Mouse (Mus musculus): ENCODE data around the gene Rpf1. TPM values are rescaled to one million over a fixed set of nuclear protein-coding genes. Genes with fewer than 3 reads are reported as not detected.

Gene Rpf1
- polyA plus RNA-seq, 1 experiment from 2014 or later, result 52.2 TPM

DNA sequence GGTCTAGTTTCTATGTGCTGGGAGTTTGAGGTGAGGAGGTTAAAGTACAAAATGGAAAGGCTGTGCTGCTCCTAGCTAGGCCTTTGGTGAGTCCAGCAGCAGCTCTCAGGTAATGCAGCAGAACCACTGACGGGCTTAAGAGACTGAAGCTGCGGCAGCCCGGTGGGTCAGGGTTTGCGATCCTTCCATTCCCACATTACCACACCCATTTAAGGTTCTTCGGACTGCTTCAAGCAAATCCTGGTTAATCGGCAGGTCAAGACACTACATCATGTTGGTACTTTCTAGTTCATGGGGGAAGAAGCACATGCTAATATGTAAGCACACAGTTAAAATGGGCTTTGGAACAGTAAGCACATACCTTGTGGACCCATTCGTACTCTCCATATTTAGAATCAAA is 14.5 kb downstream of the Rpf1 start:
- Histone ChIP-seq H3K27me3 (ENCODE audit: control insufficient read depth, insufficient read depth, low read depth, low read length) (no peaks in the 10 kb centered on the region), H3K27ac (ENCODE audit: low read length) (no peak overlapping the region), H3K9ac (ENCODE audit: low read length) (no peak overlapping the region), H3K4me2 (ENCODE audit: low read depth, low read length) (no peak overlapping the region), H3K4me1 (replicated peaks; ENCODE audit: control insufficient read depth, insufficient read depth, low read length) (peaks cover 12% of the 10 kb centered on the region), H3K9me3 (ENCODE audit: control insufficient read depth, low read length) (no peaks in the 10 kb centered on the region), H3K36me3 (ENCODE audit: control insufficient read depth, insufficient read depth, low read length) (peaks cover 40% of the 10 kb centered on the region), H3K4me3 (ENCODE audit: low read length) (no peak overlapping the region)
- no peak for ATAC-seq (ENCODE audit: low read depth)
- 95% methylated on average over 7 of the region's 7 CpGs for whole genome bisulfite sequencing

- peak overlapping the region; percentile 97 for H3K4me3 ChIP-seq (ENCODE audit: low read length)
- peaks cover 11% of the 10 kb centered on the region for H3K36me3 ChIP-seq (ENCODE audit: control insufficient read depth, insufficient read depth, low read length)
- no peaks in the 10 kb centered on the region for H3K9me3 ChIP-seq (ENCODE audit: control insufficient read depth, low read length)
- peak overlapping the region; percentile 97 for H3K9ac ChIP-seq (ENCODE audit: low read length)
- H3K27me3 ChIP-seq (ENCODE audit: control insufficient read depth, insufficient read depth, low read depth, low read length), result no peaks in the 10 kb centered on the region
- H3K27ac ChIP-seq (ENCODE audit: low read length), result peak overlapping the region; percentile 98
- H3K4me2 ChIP-seq (ENCODE audit: low read depth, low read length), result peak overlapping the region; percentile 87
- ATAC-seq (ENCODE audit: low read depth), result no peak
- WGBS, result 32% methylated on average over 5 of the region's 5 CpGs
- peaks cover 24% of the 10 kb centered on the region for H3K4me1 ChIP-seq (replicated peaks; ENCODE audit: control insufficient read depth, insufficient read depth, low read length)
Measured at GRCm38 (mm10) chr3:146501601-146502123, 19.6 kb downstream of the Rpf1 start.

DNA sequence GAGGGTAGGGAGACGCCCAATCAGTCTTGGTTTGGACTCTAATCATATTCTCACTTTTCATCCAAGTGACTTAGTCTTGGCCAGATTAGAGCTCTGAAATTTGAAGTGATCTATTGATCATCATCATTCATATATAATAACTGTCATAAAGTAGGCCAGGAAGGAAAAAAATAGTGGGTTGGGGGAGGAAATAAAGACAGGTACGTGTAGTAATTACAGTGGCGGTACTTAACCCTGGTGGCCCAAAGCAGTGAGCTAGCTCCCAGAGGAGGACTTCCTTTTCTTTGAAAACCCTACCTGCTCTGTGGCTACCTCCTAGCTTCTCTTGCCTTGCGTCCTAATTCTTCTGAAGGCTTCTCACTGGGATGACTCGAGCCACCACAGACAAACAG is 20.4 kb downstream of the Rpf1 start:
- no peak for ATAC-seq (ENCODE audit: low read depth)

DNA sequence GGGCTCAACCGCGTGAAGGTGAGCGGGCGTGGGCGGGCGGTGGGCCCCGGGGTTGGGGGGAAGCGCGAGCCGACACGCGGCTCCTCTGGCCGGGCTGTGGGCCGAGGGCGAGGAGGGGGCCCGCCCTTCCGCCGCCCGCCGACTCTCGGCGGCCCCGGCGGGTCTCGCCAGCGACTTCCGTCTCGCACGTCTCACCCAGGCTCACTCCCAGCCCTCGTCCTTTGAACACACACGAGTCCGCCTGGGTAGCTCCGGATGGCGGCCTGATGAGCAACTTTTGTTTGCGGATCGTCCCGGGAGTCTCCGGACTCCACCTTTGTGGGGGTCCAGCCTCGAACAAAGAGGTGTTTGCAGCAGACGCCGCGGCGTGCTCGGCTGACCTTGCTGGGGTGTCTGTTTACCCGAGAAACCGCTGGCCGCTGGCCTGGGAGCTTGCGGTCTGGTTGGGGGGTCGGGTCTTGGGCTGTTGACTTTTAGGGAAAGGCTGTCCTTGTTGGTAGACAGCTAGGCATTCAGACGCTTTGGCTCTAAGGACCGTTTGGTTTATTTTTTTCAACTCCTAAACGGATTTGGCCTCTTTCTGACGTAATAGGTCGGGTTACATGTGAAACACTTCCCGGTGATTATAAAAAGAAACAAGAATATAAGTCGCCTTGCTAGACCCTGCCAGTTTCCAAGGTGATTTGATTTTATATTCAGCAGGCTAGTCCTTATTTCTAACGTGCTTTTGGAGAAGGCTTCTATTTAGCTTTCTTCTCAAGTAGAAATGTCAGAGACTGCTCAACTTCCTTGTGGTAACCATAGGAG is 21.0 kb downstream of the Rpf1 start:
- Histone ChIP-seq H3K27ac (ENCODE audit: low read length) (peak overlapping the region; percentile 98), H3K4me1 (replicated peaks; ENCODE audit: control insufficient read depth, insufficient read depth, low read length) (peaks cover 24% of the 10 kb centered on the region), H3K9me3 (ENCODE audit: control insufficient read depth, low read length) (no peaks in the 10 kb centered on the region), H3K27me3 (ENCODE audit: control insufficient read depth, insufficient read depth, low read depth, low read length) (no peaks in the 10 kb centered on the region), H3K4me3 (ENCODE audit: low read length) (peak overlapping the region; percentile 97), H3K4me2 (ENCODE audit: low read depth, low read length) (peak overlapping the region; percentile 87), H3K36me3 (ENCODE audit: control insufficient read depth, insufficient read depth, low read length) (peaks cover 6% of the 10 kb centered on the region), H3K9ac (ENCODE audit: low read length) (peak overlapping the region; percentile 97)
- peak; percentile 75 for ATAC-seq (ENCODE audit: low read depth)
- under 1% methylated on average over 45 of the region's 57 CpGs for WGBS

More for the DNA sequence above, 20.4 kb downstream of the Rpf1 start:
- Histone ChIP-seq H3K36me3 (ENCODE audit: control insufficient read depth, insufficient read depth, low read length) (peaks cover 10% of the 10 kb centered on the region), H3K27me3 (ENCODE audit: control insufficient read depth, insufficient read depth, low read depth, low read length) (no peaks in the 10 kb centered on the region), H3K4me2 (ENCODE audit: low read depth, low read length) (peak overlapping the region; percentile 87), H3K9me3 (ENCODE audit: control insufficient read depth, low read length) (no peaks in the 10 kb centered on the region), H3K9ac (ENCODE audit: low read length) (peak overlapping the region; percentile 97), H3K4me3 (ENCODE audit: low read length) (peak overlapping the region; percentile 97), H3K4me1 (replicated peaks; ENCODE audit: control insufficient read depth, insufficient read depth, low read length) (peaks cover 24% of the 10 kb centered on the region), H3K27ac (ENCODE audit: low read length) (peak overlapping the region; percentile 98)
- WGBS, result 2% methylated on average over 5 of the region's 5 CpGs

GRCm38 (mm10) chr3:146499431-146500002 is 21.7 kb downstream of the Rpf1 start, which contains the start of the genes Spata1 and Gng5:
Spata1 (minus strand) TSS chr3:146499753.
Gng5 (plus strand) TSS chr3:146499807.
- peak; percentile 96 for ATAC-seq (ENCODE audit: low read depth)
- peak within 1 kb of the TSS; percentile 87 for H3K4me2 ChIP-seq (ENCODE audit: low read depth, low read length)

DNA sequence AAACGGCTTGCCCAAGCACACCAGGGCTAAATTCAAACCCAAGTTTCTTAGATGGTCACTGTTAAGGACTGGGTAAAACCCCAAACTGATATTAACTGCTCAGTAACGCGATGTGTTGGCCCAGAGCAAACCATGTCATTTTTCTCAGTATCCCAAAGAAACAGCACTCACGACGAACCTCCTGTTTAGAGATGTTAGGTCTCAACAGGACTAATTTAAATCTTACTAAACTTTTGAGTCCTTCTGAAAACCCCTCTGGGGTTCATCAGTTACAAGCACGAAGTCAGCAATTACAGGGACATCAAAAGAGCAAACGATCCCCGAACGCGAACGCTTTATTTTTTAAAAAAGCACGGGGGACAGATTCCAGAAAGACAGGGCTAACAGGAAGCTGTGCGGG is 22.2 kb downstream of the Rpf1 start:
- Histone ChIP-seq H3K9ac (ENCODE audit: low read length) (peak overlapping the region; percentile 91), H3K27me3 (ENCODE audit: control insufficient read depth, insufficient read depth, low read depth, low read length) (no peaks in the 10 kb centered on the region), H3K9me3 (ENCODE audit: control insufficient read depth, low read length) (no peaks in the 10 kb centered on the region), H3K4me1 (replicated peaks; ENCODE audit: control insufficient read depth, insufficient read depth, low read length) (peaks cover 24% of the 10 kb centered on the region), H3K4me2 (ENCODE audit: low read depth, low read length) (peak overlapping the region; percentile 65), H3K36me3 (ENCODE audit: control insufficient read depth, insufficient read depth, low read length) (peaks cover 6% of the 10 kb centered on the region), H3K27ac (ENCODE audit: low read length) (peak overlapping the region; percentile 98), H3K4me3 (ENCODE audit: low read length) (peak overlapping the region; percentile 97)
- WGBS, result under 1% methylated on average over 13 of the region's 13 CpGs
- no peak for ATAC-seq (ENCODE audit: low read depth)

More at GRCm38 (mm10) chr3:146499431-146500002, 21.7 kb downstream of the Rpf1 start, which contains the start of the genes Spata1 and Gng5:
- Histone ChIP-seq H3K27me3 (ENCODE audit: control insufficient read depth, insufficient read depth, low read depth, low read length) (no peaks in the 10 kb centered on the region), H3K9ac (ENCODE audit: low read length) (peak within 1 kb of the TSS; percentile 97), H3K4me1 (replicated peaks; ENCODE audit: control insufficient read depth, insufficient read depth, low read length) (peaks cover 24% of the 10 kb centered on the region), H3K27ac (ENCODE audit: low read length) (peak within 1 kb of the TSS; percentile 98), H3K4me3 (ENCODE audit: low read length) (peak within 1 kb of the TSS; percentile 97), H3K9me3 (ENCODE audit: control insufficient read depth, low read length) (no peaks in the 10 kb centered on the region), H3K36me3 (ENCODE audit: control insufficient read depth, insufficient read depth, low read length) (peaks cover 6% of the 10 kb centered on the region)
- WGBS, result 0% methylated on average over 19 of the region's 88 CpGs

- no peaks in the 10 kb centered on the region for H3K36me3 ChIP-seq (ENCODE audit: control insufficient read depth, insufficient read depth, low read length)
- 84% methylated on average over 8 of the region's 8 CpGs for WGBS
- no peak for ATAC-seq (ENCODE audit: low read depth)
Measured at GRCm38 (mm10) chr3:146494941-146495340, 26.3 kb downstream of the Rpf1 start.

DNA sequence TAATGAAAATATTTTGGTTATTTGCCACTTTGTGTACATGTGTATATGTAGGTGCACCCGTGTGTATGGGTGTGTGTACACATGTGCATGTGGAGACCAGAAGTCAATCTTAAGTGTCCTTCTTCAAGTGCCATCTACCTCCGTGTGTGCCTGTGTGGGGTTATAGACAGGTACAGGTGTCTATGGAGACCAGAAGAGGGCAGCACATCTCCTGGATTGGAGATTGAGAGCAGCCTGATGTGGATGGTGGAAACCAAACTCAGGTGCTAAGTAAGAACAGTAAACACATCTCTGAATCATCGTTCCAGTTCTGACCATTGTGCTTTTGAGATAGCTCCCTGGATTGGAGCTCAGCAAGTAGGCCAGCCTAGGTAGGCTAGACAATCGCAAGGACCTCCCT is 34.8 kb downstream of the Rpf1 start:
- ATAC-seq (ENCODE audit: low read depth), result no peak
- Histone ChIP-seq H3K36me3 (ENCODE audit: control insufficient read depth, insufficient read depth, low read length) (no peaks in the 10 kb centered on the region), H3K9me3 (ENCODE audit: control insufficient read depth, low read length) (no peaks in the 10 kb centered on the region), H3K27me3 (ENCODE audit: control insufficient read depth, insufficient read depth, low read depth, low read length) (no peaks in the 10 kb centered on the region), H3K4me1 (replicated peaks; ENCODE audit: control insufficient read depth, insufficient read depth, low read length) (no peaks in the 10 kb centered on the region), H3K9ac (ENCODE audit: low read length) (no peak overlapping the region), H3K4me2 (ENCODE audit: low read depth, low read length) (no peak overlapping the region), H3K4me3 (ENCODE audit: low read length) (no peak overlapping the region), H3K27ac (ENCODE audit: low read length) (no peak overlapping the region)
- WGBS, result 82% methylated on average over 4 of the region's 4 CpGs

More at GRCm38 (mm10) chr3:146494941-146495340, 26.3 kb downstream of the Rpf1 start:
- H3K27me3 ChIP-seq (ENCODE audit: control insufficient read depth, insufficient read depth, low read depth, low read length), result no peaks in the 10 kb centered on the region
- H3K9ac ChIP-seq (ENCODE audit: low read length), result no peak overlapping the region
- peaks cover 3% of the 10 kb centered on the region; the same call in 1 of the 2 replicates for H3K4me1 ChIP-seq (replicated peaks; ENCODE audit: control insufficient read depth, insufficient read depth, low read length)
- no peaks in the 10 kb centered on the region for H3K9me3 ChIP-seq (ENCODE audit: control insufficient read depth, low read length)
- H3K4me3 ChIP-seq (ENCODE audit: low read length), result no peak overlapping the region
- H3K4me2 ChIP-seq (ENCODE audit: low read depth, low read length), result no peak overlapping the region
- H3K27ac ChIP-seq (ENCODE audit: low read length), result no peak overlapping the region

DNA sequence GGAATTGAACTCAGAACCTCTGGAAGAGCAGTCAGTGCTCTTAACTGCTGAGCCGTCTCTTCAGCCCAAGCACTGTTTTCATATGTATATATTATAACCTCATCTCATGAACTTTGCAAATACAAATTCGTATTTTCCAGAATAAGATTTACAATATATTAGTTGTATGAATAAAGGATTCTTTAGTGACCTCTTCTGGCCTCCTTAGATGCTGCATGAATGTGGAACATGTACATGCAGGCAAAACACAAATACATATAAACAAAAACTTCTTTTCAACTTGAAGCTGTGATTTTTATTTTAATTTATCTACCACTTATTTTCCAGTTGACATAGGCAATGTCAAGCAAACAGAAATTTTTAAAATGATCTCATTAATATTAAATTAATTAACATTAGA is 39.2 kb downstream of the Rpf1 start:
- H3K9me3 ChIP-seq (ENCODE audit: control insufficient read depth, low read length), result no peaks in the 10 kb centered on the region
- H3K4me1 ChIP-seq (replicated peaks; ENCODE audit: control insufficient read depth, insufficient read depth, low read length), result no peaks in the 10 kb centered on the region
- no peak overlapping the region for H3K4me2 ChIP-seq (ENCODE audit: low read depth, low read length)
- no peak overlapping the region for H3K27ac ChIP-seq (ENCODE audit: low read length)
- H3K4me3 ChIP-seq (ENCODE audit: low read length), result no peak overlapping the region
- WGBS, result 50% methylated on average over 2 of the region's 2 CpGs
- H3K36me3 ChIP-seq (ENCODE audit: control insufficient read depth, insufficient read depth, low read length), result no peaks in the 10 kb centered on the region
- H3K9ac ChIP-seq (ENCODE audit: low read length), result no peak overlapping the region
- no peak for ATAC-seq (ENCODE audit: low read depth)
- H3K27me3 ChIP-seq (ENCODE audit: control insufficient read depth, insufficient read depth, low read depth, low read length), result no peaks in the 10 kb centered on the region
